Mouse (Mus musculus) cerebellum, adult 9-11 months (tissue): Measurements from ENCODE around the gene Atp7a.
A peak's percentile ranks its signal among the peaks of the same experiment; 100 is the strongest.

Source experiments
- DNase-seq: peaks from one replicate; pipeline ENCODE4 v3.0.0; 2022

Gene Atp7a

DNA sequence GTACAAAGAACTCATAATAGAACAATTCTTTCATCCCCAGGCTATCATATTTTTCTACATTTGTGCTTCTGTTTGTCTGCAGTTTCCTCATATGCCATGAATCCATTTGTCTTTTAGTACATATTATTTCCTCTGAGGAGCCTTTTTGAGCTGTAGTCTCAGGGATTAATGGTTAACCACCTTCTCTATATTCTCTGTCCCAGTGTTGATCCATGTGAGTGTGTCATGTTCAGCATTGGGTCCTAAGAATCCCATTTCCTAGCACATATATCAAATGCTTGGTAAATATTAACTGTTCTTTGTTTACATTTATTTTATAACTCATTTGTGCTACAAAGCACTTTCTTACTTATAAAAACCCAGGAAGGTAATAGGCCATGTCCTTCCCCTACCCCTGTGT is 55.4 kb downstream of the Atp7a start:
- no peak for DNase-seq

DNA sequence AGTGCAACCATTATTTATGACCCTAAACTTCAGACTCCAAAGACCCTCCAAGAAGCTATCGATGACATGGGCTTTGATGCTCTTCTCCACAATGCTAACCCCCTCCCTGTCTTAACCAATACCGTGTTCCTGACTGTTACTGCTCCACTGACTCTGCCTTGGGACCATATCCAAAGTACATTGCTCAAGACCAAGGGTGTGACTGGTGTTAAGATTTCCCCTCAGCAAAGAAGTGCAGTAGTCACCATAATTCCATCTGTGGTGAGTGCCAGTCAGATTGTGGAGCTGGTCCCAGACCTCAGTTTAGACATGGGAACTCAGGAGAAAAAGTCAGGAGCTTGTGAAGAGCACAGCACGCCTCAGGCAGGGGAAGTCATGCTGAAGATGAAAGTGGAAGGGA is 58.1 kb downstream of the Atp7a start:
- DNase-seq = no peak

DNA sequence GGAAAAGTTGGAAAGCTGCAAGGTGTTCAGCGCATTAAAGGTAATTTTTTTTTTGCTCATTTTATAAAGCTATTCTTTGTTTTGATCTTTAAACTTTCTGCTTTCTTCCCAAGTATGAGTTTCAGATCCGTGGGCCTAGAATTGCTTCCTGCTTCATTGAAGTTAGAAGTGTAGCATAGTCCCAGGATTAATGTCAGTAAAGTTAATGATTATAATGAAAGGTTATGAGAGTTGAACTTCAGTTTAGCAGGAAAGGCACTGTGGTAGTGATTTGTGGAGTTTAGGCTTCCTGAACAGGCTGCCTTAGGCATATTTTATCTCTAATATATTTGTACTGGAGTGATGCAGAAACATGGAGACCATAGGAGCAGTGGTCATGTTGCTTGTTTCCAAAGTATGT is 58.5 kb downstream of the Atp7a start:
- no peak for DNase-seq

DNA sequence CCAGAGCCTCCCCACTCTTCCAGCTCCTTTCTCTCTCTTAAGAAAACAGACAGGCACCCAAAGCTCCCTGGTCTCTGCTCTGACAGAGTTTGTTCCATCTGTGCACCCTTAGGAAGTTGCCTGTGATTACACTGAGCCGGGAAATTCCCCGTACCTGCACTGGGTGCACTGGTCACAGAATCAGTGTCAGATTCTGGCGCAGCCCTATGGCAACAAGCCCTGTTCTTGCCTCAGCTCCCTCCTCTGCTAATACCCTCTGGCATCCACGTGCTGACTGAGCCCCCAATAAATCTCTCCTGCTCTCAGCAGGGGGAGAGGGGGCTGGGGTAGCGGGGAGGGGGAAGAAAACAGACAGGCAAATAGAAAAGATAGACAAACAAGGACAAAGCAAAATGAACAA is 65.9 kb downstream of the Atp7a start:
- DNase-seq = no peak

DNA sequence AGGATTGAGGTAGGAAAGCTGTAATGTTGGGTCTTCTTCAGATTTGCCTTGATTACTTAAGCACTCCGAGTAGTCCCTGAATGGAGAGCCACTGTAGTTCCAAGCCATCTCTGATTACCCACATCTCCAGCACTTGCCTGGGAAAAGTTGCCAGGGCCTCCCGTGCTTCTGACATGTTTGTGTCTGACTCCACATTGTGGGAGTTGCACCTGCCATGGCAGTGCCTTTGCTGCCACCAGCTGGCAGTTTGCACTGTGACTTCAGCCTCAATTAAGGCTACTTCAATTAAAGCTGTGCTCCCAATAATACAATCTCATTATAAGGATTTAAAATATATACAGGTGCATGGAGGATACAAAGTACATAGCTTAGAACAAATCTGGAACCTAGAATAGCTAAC is 78.4 kb downstream of the Atp7a start:
- DNase-seq = peak; percentile 7

DNA sequence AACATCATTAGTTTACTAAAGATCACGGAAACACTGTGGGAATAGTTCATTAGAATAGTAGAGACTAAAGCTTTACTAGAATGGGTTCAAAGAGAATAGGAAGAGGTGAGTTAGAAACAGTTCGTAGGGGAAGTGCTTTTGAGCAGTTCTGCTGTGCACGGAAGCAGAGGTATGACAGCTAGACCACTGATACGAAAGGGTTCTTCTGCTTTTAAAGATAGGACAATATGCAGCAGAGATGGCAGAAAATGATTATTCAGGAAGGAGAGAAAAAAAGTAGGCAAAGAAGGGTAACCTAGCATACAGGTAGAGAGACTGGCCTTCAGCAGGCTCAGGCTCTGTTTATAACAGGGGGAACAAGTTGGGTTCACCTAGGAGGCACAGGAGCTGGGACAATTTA is 86.8 kb downstream of the Atp7a start:
- no peak for DNase-seq

DNA sequence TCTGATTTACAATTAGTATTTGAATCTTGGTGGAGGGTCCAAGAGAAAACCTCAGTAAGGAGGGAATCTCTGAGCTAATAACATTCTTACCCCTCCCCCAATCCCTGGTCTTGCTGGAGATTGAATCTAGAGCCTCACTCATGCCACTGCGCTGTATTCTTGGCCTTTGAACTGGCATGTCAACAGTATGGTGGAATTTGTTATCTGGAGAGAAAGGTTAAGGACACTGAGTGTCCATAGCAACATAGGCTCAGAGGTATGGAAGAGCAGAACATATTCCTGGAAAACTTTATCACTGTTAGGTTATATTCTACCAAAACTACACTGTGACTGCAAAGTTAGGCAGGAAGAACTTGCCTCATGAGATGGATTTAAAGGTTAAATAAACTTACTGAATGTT is 87.6 kb downstream of the Atp7a start:
- DNase-seq = no peak

DNA sequence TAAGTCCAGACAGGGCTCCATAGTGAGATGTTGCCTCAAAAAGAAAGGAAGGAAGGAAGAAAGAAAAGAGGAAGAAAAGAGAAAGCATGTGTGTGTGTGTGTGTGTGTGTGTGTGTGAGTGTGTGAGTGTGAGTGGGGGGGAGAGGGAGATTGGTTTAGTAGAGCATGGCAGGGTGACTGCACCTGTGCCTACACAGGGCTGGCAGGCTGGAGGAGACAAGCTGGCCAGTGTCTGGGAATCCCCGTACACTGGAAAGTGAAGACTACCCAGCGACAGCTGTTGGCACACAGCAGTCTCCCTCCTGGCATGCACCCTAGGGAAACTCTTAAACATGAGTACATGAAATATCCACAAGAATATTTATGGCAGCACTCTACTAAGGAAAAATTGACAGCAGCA is 95.7 kb downstream of the Atp7a start:
- no peak for DNase-seq

DNA sequence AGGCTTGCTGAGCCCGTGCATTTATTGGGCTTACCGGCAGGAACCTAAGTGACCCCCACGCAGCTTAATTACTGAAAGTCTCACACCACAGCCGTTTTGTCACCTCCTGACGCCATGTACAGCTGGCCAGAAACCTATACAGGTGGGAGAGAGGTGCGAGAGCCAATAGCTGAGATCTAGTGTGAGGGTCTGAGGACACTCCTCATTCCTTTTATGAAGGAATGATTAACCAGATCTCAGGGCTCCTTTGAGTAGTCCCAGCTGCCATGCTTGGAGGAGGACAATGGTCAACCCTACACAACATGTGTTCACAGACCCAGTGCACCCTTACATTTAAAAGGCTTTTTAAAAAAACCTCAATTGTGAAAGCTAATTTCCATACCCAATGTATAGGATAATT is 101.2 kb downstream of the Atp7a start:
- no peak for DNase-seq

DNA sequence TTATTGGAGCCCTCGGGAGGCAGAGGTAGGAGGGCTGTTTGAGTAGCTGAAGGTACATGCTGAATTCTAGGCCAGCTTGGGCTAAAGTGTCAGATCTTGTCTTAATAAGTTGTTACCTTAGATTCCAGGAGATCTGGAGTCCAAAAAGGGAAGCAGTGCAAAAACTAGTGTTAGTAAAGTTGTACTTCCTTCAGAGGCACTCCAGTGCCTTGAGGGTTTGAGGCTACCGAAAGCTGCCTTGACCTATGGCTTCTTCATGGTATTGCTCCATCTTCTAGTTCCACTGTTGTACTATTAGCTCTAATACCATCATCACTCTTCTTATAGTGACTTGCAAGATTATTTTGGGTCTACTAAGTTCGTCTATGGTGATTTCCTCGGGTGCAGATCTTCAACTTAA is 102.8 kb downstream of the Atp7a start:
- DNase-seq = no peak

DNA sequence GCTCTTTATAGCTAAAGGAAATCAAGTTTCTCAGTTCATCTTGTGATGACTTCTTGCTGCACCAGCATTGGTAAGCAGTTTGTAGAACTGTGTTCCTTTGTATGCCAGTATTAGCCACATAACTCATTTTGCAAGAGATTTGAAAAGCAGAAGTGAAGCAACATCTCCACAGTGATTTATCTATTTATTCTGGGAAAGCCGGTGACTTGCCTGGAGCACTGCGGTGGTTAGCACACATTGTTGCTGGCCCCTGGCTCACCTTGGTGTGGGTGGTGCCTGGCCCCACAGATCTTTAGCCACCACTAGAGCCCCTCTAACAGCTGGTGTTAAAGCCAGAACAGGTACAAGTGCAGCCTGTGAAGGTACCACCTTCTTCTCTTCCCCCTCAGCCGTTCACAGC is 107.8 kb downstream of the Atp7a start:
- no peak for DNase-seq

DNA sequence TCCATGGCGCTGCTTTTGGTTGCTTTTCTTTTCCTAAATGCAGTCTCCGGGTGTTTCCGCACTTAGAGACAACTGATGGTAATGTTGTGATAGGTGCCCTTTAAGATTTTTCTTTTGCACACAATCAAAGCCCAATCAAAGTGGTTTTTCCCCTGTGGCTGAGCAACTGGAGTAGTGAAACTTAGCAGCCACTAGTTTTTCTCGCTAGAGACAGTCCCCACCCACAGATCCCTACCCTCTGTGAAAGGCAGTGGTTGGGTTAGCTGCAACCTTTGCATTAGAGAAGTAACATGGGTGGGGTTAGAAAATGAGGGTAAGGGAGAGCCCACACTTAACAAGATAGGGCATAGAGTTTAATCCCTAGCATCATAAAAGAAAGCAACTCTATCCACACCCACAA is 108.4 kb downstream of the Atp7a start:
- DNase-seq = no peak

DNA sequence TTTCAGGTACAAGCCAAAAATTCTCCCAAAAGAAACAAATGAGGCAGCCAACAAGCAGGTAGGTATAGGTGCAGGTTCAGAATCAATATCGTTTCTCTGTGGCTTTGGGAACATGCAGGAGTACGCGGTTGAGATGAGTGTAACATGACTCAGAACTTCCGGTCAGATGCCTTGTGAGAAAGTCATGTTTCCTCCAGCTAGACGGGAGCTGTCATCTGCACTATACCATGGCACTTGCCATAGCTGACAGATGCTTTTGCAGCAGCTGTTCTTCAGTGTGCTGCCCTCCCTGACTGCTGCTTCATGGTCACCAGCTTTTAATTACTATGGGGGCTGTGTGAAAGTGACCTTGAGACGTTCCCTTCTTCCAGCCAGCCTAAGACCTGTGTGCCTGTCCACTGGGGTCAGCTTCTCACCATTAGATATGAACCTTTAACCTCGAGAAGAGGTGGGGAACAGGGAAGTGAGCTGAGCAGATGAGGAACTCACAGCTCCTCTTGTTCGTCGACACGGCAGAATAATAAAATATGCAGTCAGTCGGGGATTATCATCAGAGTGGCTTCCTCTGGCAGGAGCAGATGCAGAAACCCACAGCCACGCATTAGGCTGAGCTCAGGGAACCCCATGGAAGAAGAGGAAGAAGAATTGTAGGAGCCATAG is 109.0 kb downstream of the Atp7a start:
- DNase-seq = no peak

DNA sequence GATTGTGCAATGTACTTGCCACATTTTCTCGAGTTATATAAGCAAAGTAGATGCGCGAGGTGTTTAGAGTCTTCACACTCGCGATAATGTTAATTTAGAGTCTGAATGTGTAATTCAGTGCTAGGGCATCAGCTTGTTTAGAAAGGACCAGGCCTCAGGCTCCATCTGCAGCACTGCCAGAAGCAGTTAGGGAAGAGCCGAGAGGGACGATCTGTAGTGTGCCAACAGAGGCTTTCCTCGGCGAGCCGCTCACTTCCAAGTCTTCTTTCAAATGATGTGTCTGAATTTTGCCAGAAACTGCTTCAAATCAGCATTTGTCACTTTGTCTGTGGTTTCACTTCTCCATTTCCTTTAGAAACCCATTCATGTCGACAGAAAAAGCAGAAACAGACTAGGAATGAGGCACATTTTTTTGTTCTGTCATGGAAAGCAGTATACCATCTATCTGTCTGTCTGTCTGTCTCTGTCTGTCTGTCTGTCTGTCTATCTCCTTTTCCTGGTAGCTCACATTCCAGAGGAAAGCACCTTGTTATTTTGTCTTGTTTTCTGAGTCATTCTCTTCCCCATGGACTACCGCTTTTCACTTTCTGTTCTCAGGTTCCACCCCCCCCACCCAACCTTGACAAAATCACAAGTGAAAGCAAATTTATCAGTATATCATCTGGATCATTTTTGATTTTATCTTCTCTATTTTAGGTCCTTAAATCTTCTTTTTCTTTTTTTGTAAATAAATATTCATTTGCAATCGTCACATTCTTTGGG is 112.4 kb downstream of the Atp7a start:
- no peak for DNase-seq

DNA sequence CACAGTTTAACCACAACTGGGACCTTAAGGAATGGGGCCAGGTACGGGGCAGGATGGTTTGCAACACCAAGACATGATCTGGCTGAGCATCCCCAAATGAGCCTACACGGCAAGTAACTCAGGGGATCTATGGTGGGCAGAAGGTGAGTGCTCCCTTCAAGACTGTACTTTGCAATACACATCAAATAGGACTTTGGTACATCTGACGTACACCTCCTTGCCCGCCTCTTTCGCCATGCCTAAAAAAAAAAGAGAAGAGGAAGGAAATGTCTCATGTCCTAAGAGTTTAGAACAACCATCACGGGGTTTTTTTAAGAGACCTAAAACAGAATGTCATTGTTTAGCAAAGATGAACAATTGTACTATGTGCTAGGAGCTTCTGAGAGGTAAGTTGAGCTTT is 115.9 kb downstream of the Atp7a start, which contains the start of gene Tlr13:
Gene Tlr13 (plus strand): TSS at position 269 of the 400 bp plus-strand sequence.
- no peak for DNase-seq

DNA sequence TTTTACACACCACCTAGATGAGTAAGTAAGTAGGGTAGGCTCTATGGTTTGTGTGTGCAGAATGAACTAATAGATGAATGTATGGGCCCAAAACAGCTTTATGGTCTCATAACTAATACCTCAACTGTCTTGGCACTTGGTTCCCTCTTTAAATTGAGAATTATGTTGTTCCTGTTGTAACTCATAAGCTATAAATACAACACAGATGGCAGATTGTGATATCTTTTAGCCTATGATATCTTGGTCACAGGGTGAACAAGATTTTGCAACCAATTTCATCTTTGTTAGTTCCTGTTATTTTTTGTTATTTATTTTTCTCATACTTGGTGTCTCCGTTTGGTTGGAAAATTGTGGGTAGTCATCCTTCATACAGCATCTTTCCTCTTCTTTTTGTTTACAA is 121.1 kb downstream of the Atp7a start:
- DNase-seq = no peak

DNA sequence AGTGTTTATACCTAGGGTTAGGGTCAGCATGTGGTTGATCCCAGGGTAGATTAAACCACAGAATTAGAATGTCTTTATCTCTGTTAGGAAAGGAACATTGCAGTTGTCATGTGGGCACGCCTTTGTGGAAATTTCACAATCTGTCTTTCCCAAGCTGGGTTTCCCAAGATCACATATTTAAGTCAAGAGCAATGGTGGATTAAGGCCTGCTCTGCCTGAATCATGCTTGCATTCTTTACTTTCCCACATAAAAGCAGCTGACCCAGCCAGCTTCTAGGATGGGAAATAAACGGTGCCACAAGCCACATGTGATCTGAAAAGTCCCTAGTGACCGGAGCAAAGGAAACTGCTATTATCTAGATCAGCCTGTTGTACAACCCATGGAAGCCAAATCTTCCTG is 122.4 kb downstream of the Atp7a start:
- no peak for DNase-seq

DNA sequence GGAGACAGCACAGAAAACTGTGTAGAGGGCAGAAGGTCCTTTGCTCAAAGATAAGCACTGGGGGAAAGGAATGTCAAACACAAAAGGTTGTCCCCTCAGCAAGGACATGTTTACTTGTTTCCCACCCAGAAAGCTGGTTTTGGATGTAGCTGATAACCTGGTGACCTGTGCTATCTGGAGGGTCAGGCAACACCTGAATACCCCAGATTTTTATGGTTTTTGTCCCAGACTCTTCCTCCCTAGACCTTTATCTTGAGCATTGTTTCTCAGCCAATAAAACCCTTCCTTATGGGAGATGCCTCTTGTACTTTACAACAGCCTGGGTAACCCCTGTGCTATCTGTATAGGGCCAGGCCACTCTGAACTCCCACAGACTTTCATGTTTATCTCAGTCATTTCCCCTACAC is 127.1 kb downstream of the Atp7a start:
- DNase-seq = no peak

DNA sequence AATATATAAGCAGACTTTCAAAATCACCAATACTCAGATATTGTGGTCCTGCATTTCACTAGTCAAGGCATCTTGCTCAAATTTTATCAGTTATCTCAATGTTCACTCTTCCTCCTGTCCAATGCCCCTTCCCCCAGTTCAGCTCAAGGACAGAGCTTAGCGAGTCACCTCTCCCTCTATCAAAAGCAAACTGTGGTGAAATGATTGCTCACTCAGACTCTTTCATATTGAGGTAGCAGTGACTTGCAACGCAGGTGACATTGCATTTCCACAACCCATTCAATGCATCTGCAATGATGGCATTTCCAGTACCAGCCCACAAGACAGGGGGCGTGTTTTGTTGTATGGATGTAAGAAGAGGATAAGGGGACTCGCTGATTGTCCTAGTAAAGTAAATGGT is 128.8 kb downstream of the Atp7a start:
- DNase-seq = no peak

DNA sequence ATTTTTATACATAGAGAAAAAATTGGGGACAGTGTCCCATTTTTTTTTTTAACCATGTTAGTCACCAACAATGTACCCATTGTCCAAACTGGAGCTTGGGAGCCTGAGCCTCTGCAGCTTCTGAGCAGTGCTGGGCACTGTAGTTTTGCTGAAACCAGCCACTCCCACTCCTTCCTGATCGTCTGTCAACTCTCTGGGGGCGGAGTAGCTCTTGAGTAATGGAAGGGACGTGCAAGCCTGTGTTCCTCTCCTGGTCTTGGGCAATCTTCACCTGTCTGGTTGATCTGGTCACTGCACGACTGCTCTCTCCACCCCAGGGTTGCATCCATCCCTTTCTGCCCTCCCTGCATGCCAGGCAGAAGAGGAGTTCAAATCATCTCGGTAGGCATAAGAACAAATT is 136.9 kb downstream of the Atp7a start:
- DNase-seq = no peak

DNA sequence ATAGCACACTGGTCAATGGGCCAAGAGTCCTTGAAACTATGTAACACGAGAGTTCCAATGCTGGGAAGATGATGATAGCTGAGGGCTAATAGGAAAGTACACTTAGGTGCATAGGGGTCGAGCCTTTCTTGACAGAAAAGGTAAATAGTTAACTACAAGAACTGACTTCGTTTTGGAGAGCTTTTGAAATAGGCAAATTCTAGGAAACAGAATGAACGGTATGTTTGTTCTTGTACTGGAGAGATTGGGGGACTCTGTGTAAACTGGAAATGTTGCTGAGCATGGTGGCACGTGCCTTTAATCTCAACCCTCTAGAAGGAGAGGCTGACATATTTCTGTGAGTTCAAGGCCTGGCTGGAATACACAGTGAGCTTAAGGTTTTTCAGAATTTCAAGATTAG is 137.5 kb downstream of the Atp7a start:
- no peak for DNase-seq

DNA sequence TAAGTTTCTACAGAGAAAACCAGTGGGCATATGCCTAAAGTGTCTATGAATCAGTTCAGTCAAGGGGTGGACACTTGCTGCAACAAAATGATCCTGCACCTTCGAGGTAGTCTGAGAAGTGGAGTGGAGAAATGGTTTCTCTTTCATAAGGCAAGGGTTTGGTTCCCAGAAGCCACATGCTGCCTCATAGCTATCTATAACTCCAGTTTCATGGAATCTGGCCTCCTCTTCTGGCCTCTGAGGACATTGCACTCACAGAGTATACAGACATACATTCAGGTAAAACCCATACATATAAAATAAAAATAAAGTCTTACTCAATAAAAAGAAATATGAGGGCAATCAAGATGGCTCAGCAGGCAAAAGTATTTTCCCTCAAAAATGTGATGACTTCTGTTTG is 138.0 kb downstream of the Atp7a start:
- DNase-seq = no peak

DNA sequence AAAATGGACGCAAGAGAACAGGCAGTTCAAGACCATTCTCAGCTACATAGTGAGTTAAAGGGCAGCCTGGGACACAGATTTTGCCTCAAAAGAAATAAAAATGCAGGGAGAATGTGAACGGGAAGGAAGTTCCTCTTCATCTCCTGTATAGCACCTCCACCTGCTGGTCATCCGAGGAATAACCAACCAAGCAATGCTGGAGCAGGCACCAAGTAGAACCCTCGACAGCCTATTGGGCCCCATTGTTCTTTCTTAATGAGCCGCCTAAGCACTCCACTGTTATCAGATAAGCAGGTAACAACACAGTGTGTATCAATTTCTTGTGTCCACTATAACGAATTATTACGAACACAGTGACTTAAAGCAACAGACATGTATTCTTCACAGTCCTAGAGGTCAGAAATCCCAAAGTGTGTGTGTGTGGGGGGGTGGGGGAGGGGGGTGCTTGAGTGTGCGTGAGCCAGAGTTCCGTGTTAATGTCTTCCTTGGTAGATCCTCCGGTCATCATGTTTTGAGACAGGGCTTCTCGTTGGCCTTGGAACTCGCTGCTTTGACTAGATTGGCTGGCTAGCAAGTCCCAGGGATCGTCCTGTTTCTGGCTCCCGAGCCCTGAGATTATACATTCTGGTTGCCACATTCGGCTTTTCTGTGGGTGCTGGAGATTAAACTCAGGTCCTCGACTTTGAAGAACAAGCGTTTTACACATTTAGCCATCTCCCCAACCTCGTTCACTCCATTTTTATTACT is 144.2 kb downstream of the Atp7a start:
- DNase-seq = peak; percentile 63

DNA sequence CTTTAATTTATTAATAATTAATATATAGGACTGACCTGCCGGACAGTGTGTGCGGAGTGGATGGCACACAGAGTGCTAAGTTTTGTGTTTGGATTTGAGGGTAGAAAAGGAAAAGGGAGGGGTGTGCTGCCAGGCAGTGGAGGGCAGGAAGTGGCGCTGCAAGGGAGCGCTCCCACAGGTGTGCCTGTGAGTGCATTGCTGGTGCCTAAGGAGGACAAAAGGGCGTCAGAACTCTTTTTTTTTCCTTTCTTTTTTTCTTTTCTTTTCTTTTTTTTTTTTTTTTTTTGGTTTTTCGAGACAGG is 144.7 kb downstream of the Atp7a start:
- no peak for DNase-seq
